10 mouse cellular contexts compared by ENCODE assay signal in genomic region chr6:86516021-86516420, GRCm38 (mm10). TPM values are rescaled to one million over a fixed set of nuclear protein-coding genes. Genes with fewer than 3 reads are reported as not detected.
A peak's percentile ranks its signal among the peaks of the same experiment; 100 is the strongest.
DNase-seq lines count a peak whose midpoint lies in the region; ATAC-seq and TF ChIP-seq lines count a peak whose summit lies in the region.
"Had no signal": no experiment of that assay in that cellular context is flagged by ENCODE, and none has a peak within 500 bp of the region (broad histone marks: within the 10 kb centered on the region; RNA-seq: fewer than 3 reads in every experiment).

No protein-coding gene starts in this region.

- peak overlapping the region; percentile 21; the same call in 1 of the 2 replicates for H3K4me2 ChIP-seq in intestine, postnatal 0 days (replicated peaks; ENCODE audit: low read depth)
- H3K4me2 ChIP-seq: liver, embryonic 13.5 days had no signal

- peak; percentile 26; the same call in 1 of the 2 replicates for ATAC-seq in intestine, postnatal 0 days
- ATAC-seq: Patski had no signal

- no peak overlapping the region for H3K27ac ChIP-seq in intestine, postnatal 0 days (ENCODE audit: low read depth, low read length)
- H3K27ac ChIP-seq: liver, embryonic 13.5 days had no signal

- DNase-seq in adrenal gland, postnatal 10 days = peak; percentile 65
- DNase-seq in adrenal gland, adult 8-10 months = no peak
- DNase-seq in ovary, postnatal 36 days (ENCODE audit: low spot score) = peak; percentile 49
- no peak for DNase-seq in ovary, postnatal 14 days (ENCODE audit: low spot score)
- no peak for DNase-seq in spleen, adult 18-20 months
- no peak for DNase-seq in cerebellum, adult 8-10 months
- DNase-seq in right cerebral cortex, postnatal 10 days (ENCODE audit: low spot score in 2 of 2) = no peak
- DNase-seq: liver, embryonic 13.5 days had no signal

- no peak overlapping the region for H3K4me3 ChIP-seq in intestine, postnatal 0 days (ENCODE audit: low read depth, low read length)
- H3K4me3 ChIP-seq: liver, embryonic 13.5 days had no signal

- no peak for TF ChIP-seq CTCF in intestine, postnatal 0 days (IDR thresholded peaks at IDR 0.05; ENCODE audit: low read depth)

- no peaks in the 10 kb centered on the region for H3K9me3 ChIP-seq in intestine, postnatal 0 days (ENCODE audit: control insufficient read depth)
- H3K9me3 ChIP-seq: liver, embryonic 13.5 days had no signal

- no peaks in the 10 kb centered on the region for H3K4me1 ChIP-seq in intestine, postnatal 0 days (replicated peaks; ENCODE audit: control insufficient read depth, insufficient read depth, low read length)

- no peaks in the 10 kb centered on the region for H3K27me3 ChIP-seq in intestine, postnatal 0 days (replicated peaks; ENCODE audit: control insufficient read depth, insufficient read depth, low read length)
- H3K27me3 ChIP-seq: liver, embryonic 13.5 days; Patski had no signal

- H3K36me3 ChIP-seq in intestine, postnatal 0 days (ENCODE audit: control insufficient read depth, insufficient read depth) = no peaks in the 10 kb centered on the region
- H3K36me3 ChIP-seq: liver, embryonic 13.5 days had no signal

- no peak overlapping the region for H3K9ac ChIP-seq in intestine, postnatal 0 days (ENCODE audit: low read depth, low read length)
- H3K9ac ChIP-seq: liver, embryonic 13.5 days had no signal

- 65% methylated on average over 1 of the region's 1 CpGs for WGBS in intestine, postnatal 0 days

RNA-seq across cellular contexts. Expression of gene Pcbp1, which starts 10.1 kb away (rescaled TPM):
- 100 to 1,000 TPM; 233 to 243 TPM for total RNA-seq in adrenal gland, postnatal 10 days (2021)
- total RNA-seq in adrenal gland, adult 8-10 months (2022) = 100 to 1,000 TPM; 286 to 319 (median 308) TPM
- polyA plus RNA-seq in intestine, postnatal 0 days (2015; fragmentation: Nextera tagmentation; extraction: Ambion mirVana) = 326 and 327 TPM in 2 replicates

Comparison
In these comparisons a context has a peak if more than half of its experiments do, and no peak if none do; other contexts are left out.
1. DNase-seq: peak in adrenal gland, postnatal 10 days (single experiment) and ovary, postnatal 36 days (single experiment); none in adrenal gland, adult 8-10 months (single experiment), ovary, postnatal 14 days (single experiment), spleen, adult 18-20 months (0 of 2), cerebellum, adult 8-10 months (single experiment) and right cerebral cortex, postnatal 10 days (0 of 2).